Mouse (Mus musculus): ENCODE measurements around the gene Spry1. TPM values are rescaled to one million over a fixed set of nuclear protein-coding genes. Genes with fewer than 3 reads are reported as not detected.

Gene Spry1
- total RNA-seq, 1 experiment from 2014 or later = 0.48 TPM

- ATAC-seq (replicated peaks; ENCODE audit: insufficient number of reproducible peaks, low FRiP score, low TSS enrichment, poor library complexity, severe bottlenecking) = no peak
These were observed 495 bp downstream of the Spry1 start for GRCm38 (mm10) chr3:37640162-37640721.

GRCm38 (mm10) chr3:37640810-37641209 is 1.1 kb downstream of the Spry1 start:
- no peak for ATAC-seq (replicated peaks; ENCODE audit: insufficient number of reproducible peaks, low FRiP score, low TSS enrichment, poor library complexity, severe bottlenecking)

GRCm38 (mm10) chr3:37641796-37642680 is 2.3 kb downstream of the Spry1 start:
- no peak for ATAC-seq (replicated peaks; ENCODE audit: insufficient number of reproducible peaks, low FRiP score, low TSS enrichment, poor library complexity, severe bottlenecking)

- no peak for ATAC-seq (replicated peaks; ENCODE audit: insufficient number of reproducible peaks, low FRiP score, low TSS enrichment, poor library complexity, severe bottlenecking)
These were observed 3.0 kb downstream of the Spry1 start for GRCm38 (mm10) chr3:37642681-37643214.

- no peak for ATAC-seq (replicated peaks; ENCODE audit: insufficient number of reproducible peaks, low FRiP score, low TSS enrichment, poor library complexity, severe bottlenecking)
These were observed 3.7 kb downstream of the Spry1 start for GRCm38 (mm10) chr3:37643411-37643810.

GRCm38 (mm10) chr3:37643903-37644302 is 4.2 kb downstream of the Spry1 start:
- ATAC-seq (replicated peaks; ENCODE audit: insufficient number of reproducible peaks, low FRiP score, low TSS enrichment, poor library complexity, severe bottlenecking) = no peak

- ATAC-seq (replicated peaks; ENCODE audit: insufficient number of reproducible peaks, low FRiP score, low TSS enrichment, poor library complexity, severe bottlenecking) = no peak
These were observed 5.3 kb downstream of the Spry1 start for GRCm38 (mm10) chr3:37645061-37645460.

GRCm38 (mm10) chr3:37646221-37646620 is 6.5 kb downstream of the Spry1 start:
- ATAC-seq (replicated peaks; ENCODE audit: insufficient number of reproducible peaks, low FRiP score, low TSS enrichment, poor library complexity, severe bottlenecking) = no peak

GRCm38 (mm10) chr3:37647225-37647624 is 7.5 kb downstream of the Spry1 start:
- no peak for ATAC-seq (replicated peaks; ENCODE audit: insufficient number of reproducible peaks, low FRiP score, low TSS enrichment, poor library complexity, severe bottlenecking)

- no peak for ATAC-seq (replicated peaks; ENCODE audit: insufficient number of reproducible peaks, low FRiP score, low TSS enrichment, poor library complexity, severe bottlenecking)
These were observed 8.5 kb downstream of the Spry1 start for GRCm38 (mm10) chr3:37648244-37648643.

GRCm38 (mm10) chr3:37649281-37649680 is 9.5 kb downstream of the Spry1 start:
- ATAC-seq (replicated peaks; ENCODE audit: insufficient number of reproducible peaks, low FRiP score, low TSS enrichment, poor library complexity, severe bottlenecking) = no peak

- no peak for ATAC-seq (replicated peaks; ENCODE audit: insufficient number of reproducible peaks, low FRiP score, low TSS enrichment, poor library complexity, severe bottlenecking)
These were observed 12.8 kb downstream of the Spry1 start for GRCm38 (mm10) chr3:37652537-37652936.

- no peak for ATAC-seq (replicated peaks; ENCODE audit: insufficient number of reproducible peaks, low FRiP score, low TSS enrichment, poor library complexity, severe bottlenecking)
These were observed 14.4 kb downstream of the Spry1 start for GRCm38 (mm10) chr3:37653935-37654729.

GRCm38 (mm10) chr3:37654787-37655186 is 15.0 kb downstream of the Spry1 start:
- no peak for ATAC-seq (replicated peaks; ENCODE audit: insufficient number of reproducible peaks, low FRiP score, low TSS enrichment, poor library complexity, severe bottlenecking)

GRCm38 (mm10) chr3:37655933-37656633 is 16.3 kb downstream of the Spry1 start:
- ATAC-seq (replicated peaks; ENCODE audit: insufficient number of reproducible peaks, low FRiP score, low TSS enrichment, poor library complexity, severe bottlenecking) = 0 out of 2 replicates have a peak, but pooled peaks have one; percentile 29

GRCm38 (mm10) chr3:37657009-37657408 is 17.3 kb downstream of the Spry1 start:
- ATAC-seq (replicated peaks; ENCODE audit: insufficient number of reproducible peaks, low FRiP score, low TSS enrichment, poor library complexity, severe bottlenecking) = no peak

- ATAC-seq (replicated peaks; ENCODE audit: insufficient number of reproducible peaks, low FRiP score, low TSS enrichment, poor library complexity, severe bottlenecking) = no peak
These were observed 18.4 kb downstream of the Spry1 start for GRCm38 (mm10) chr3:37658155-37658554.

GRCm38 (mm10) chr3:37659621-37660020 is 19.9 kb downstream of the Spry1 start:
- no peak for ATAC-seq (replicated peaks; ENCODE audit: insufficient number of reproducible peaks, low FRiP score, low TSS enrichment, poor library complexity, severe bottlenecking)
